Mouse (Mus musculus): Measurements from ENCODE around the gene Ptpn11.

The Ptpn11 gene

DNA sequence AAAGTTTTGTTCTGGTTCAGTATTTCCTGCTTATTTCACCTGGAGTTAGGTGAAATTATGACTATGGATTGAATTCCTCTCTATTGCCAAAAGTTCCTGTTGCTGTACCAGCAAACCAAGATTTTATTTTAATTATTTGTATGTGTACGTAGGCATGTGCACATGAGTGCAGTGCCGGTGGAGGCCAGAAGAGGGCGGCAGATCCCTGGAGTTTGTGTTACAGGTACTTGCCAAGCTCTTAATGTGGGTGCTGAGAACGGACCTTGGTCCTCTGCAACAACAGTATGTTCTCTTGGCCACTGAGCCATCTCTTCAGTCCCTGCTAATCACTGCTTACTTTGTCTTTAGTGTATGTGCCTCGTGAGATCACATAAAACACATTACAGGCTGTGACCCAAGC, 109.4 kb downstream of the Ptpn11 start:
- no peak for DNase-seq

All from kidney, postnatal 4 days (tissue).